Mouse (Mus musculus) ES-Bruce4 (cell line): ENCODE measurements around the gene Cdca3. TPM values are rescaled to one million over a fixed set of nuclear protein-coding genes. Genes with fewer than 3 reads are reported as not detected.

Experiments used
- H3K27ac ChIP-seq: 2 replicates; pipeline ENCODE4 v1.5.1; 2012; ENCODE audit warnings: low read length, inconsistent platforms; ENCODE audit not compliant: insufficient read depth
- H3K27me3 ChIP-seq: 2 replicates; pipeline ENCODE4 v1.6.1; 2012; ENCODE audit warnings: mild to moderate bottlenecking, low read length, inconsistent platforms; ENCODE audit not compliant: control insufficient read depth, poor library complexity, insufficient read depth, severe bottlenecking
- H3K36me3 ChIP-seq: 2 replicates; pipeline ENCODE4 v1.6.1; 2012; ENCODE audit warnings: inconsistent platforms, mild to moderate bottlenecking, low read length, moderate library complexity; ENCODE audit not compliant: control insufficient read depth, poor library complexity, insufficient read depth, severe bottlenecking
- H3K4me1 ChIP-seq: one replicate; pipeline ENCODE4 v1.8.1; 2011; ENCODE audit warnings: low read length; ENCODE audit not compliant: control insufficient read depth, insufficient read depth
- H3K4me3 ChIP-seq: 2 replicates; pipeline ENCODE4 v1.5.1; 2011; ENCODE audit warnings: low read depth, mild to moderate bottlenecking, low read length
- H3K9ac ChIP-seq: 2 replicates; pipeline ENCODE4 v1.6.1; 2012; ENCODE audit warnings: low read depth, mild to moderate bottlenecking, inconsistent platforms; ENCODE audit not compliant: poor library complexity, severe bottlenecking
- H3K9me3 ChIP-seq: replicated peaks from 2 replicates; pipeline ENCODE4 v1.6.1; 2012; ENCODE audit warnings: mild to moderate bottlenecking, low read length, inconsistent platforms; ENCODE audit not compliant: control insufficient read depth, poor library complexity, insufficient read depth, severe bottlenecking
- CTCF ChIP-seq: IDR thresholded peaks from one replicate; pipeline ENCODE4 v1.8.1; 2011; ENCODE audit warnings: low read depth, low read length
- EP300 ChIP-seq: IDR thresholded peaks from 2 replicates; pipeline ENCODE4 v1.6.1; 2011; ENCODE audit warnings: low read depth, low read length; ENCODE audit not compliant: insufficient read depth
- POLR2A ChIP-seq: IDR thresholded peaks from one replicate; pipeline ENCODE4 v1.8.1; 2011; ENCODE audit warnings: low read length; ENCODE audit not compliant: insufficient read depth
- polyA plus RNA-seq: library from polyadenylated mRNA; stranded (reverse); fragments of >200 nt; gene quantifications from 2 replicates; pipeline ENCODE4 v1.2.4, GENCODE M21; 2011; ENCODE audit warnings: low read depth; ENCODE audit not compliant: missing spikeins, insufficient read depth, insufficient read length

The Cdca3 gene
- polyA plus RNA-seq, 1 experiment: 162 TPM

- peaks cover 13% of the 10 kb centered on the region for H3K4me1 ChIP-seq
- peak within 1 kb of the TSS; percentile 78 for H3K9ac ChIP-seq
- H3K27ac ChIP-seq: no peak within 1 kb of the TSS
- H3K27me3 ChIP-seq: no peaks in the 10 kb centered on the region
- H3K9me3 ChIP-seq: no peaks in the 10 kb centered on the region
- peak within 1 kb of the TSS; percentile 57 for H3K4me3 ChIP-seq
- no peak for TF ChIP-seq EP300
- TF ChIP-seq CTCF: no peak
- TF ChIP-seq POLR2A: no peak
- H3K36me3 ChIP-seq: no peaks in the 10 kb centered on the region
Observed at GRCm38 (mm10) chr6:124863658-124864298, 34.4 kb downstream of the Cdca3 start, which contains the start of gene Gpr162. Gene Gpr162 (minus strand): TSS chr6:124863983.

DNA sequence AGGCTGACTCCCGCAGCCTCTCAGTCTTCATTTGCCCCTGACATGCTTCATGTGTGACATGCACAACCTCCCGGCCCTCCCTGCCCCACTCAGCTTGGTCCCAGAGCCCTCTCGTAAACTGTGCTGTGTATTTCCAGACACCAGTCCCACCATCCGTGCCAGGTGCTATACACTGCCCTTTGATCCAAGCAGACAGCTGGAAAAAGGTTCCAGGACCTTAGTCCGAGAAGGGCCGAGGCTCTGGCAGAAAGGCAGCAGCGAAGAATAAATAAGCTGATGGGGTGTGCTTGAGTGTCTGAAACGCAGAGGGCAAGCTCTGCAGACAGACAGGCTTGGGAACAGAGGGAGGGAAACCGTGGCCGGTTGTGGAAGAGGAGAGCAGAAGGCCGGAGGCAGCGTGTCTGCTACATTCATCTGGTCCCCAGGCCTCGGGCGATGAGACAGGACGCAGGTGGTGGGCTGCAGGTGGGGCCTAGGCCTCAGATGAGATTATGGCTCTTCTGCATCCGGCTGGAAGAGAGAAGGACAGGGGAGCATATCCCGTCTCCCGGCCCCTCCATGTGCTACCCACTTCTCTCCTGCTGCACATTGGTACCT, 36.5 kb downstream of the Cdca3 start:
- no peaks in the 10 kb centered on the region for H3K27me3 ChIP-seq
- peaks cover 10% of the 10 kb centered on the region for H3K4me1 ChIP-seq
- H3K4me3 ChIP-seq: no peak overlapping the region

DNA sequence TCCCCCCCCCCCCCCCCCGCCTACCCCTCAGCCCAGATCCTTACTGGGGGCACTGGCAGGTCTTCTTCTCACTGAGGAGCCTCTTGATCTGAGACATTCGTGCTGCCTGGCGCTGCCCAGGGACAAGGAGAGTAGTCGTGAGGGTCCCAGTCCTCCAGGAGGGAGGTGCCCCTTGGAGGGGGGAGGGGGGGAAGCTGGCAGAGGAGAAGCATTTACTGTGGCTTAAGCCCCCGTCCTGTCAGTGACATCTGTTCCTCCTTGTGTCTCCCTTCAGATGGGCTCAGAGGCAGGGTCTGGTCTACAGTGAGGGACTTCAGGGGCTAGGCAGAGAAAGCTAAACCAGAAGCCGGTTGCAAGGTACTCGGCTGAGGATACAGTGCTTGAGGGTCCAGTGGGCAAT, 37.2 kb downstream of the Cdca3 start:
- H3K4me1 ChIP-seq: peaks cover 6% of the 10 kb centered on the region
- no peak overlapping the region for H3K27ac ChIP-seq

More for the DNA sequence above, 36.5 kb downstream of the Cdca3 start:
- TF ChIP-seq POLR2A: no peak
- TF ChIP-seq EP300: no peak
- no peak for TF ChIP-seq CTCF
- H3K9ac ChIP-seq: no peak overlapping the region
- no peaks in the 10 kb centered on the region for H3K9me3 ChIP-seq
- no peaks in the 10 kb centered on the region for H3K36me3 ChIP-seq
- no peak overlapping the region for H3K27ac ChIP-seq

DNA sequence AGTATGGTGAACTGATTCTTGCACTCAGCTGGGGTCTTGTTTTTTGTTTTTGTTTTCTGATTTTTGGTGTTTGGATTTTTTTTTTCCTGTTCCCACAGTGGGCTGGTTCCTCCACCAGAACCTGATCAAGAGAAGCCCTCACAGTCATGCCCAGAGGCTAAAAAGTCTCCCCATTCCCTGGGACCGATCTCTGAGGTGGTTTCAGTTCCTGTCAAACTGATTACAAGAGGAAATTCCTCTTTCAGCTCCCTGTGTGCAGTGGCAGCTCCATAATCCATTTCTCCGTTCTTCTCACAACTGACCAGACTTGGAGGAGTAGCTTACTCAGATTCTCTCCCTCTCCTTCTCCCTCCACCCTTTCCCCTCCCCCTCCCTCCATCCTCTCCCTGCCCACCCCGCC, 45.0 kb downstream of the Cdca3 start:
- no peak overlapping the region for H3K27ac ChIP-seq
- no peaks in the 10 kb centered on the region for H3K36me3 ChIP-seq
- H3K9me3 ChIP-seq: no peaks in the 10 kb centered on the region
- no peaks in the 10 kb centered on the region for H3K4me1 ChIP-seq
- no peak overlapping the region for H3K4me3 ChIP-seq
- TF ChIP-seq POLR2A: no peak
- no peak for TF ChIP-seq EP300
- TF ChIP-seq CTCF: no peak
- H3K9ac ChIP-seq: no peak overlapping the region
- H3K27me3 ChIP-seq: no peaks in the 10 kb centered on the region

More for the DNA sequence above, 37.2 kb downstream of the Cdca3 start:
- no peak overlapping the region for H3K9ac ChIP-seq
- no peaks in the 10 kb centered on the region for H3K27me3 ChIP-seq
- no peak for TF ChIP-seq EP300
- no peak for TF ChIP-seq CTCF
- no peak for TF ChIP-seq POLR2A
- no peak overlapping the region for H3K4me3 ChIP-seq
- H3K9me3 ChIP-seq: no peaks in the 10 kb centered on the region
- no peaks in the 10 kb centered on the region for H3K36me3 ChIP-seq

GRCm38 (mm10) chr6:124879390-124879789, 50.0 kb downstream of the Cdca3 start:
- H3K9ac ChIP-seq: no peak overlapping the region
- TF ChIP-seq EP300 (no peak), CTCF (no peak), POLR2A (no peak)

GRCm38 (mm10) chr6:124881821-124882220, 52.5 kb downstream of the Cdca3 start:
- H3K9me3 ChIP-seq: no peaks in the 10 kb centered on the region
- no peak overlapping the region for H3K9ac ChIP-seq
- no peaks in the 10 kb centered on the region for H3K36me3 ChIP-seq
- H3K27me3 ChIP-seq: no peaks in the 10 kb centered on the region
- no peak for TF ChIP-seq EP300
- no peak for TF ChIP-seq CTCF
- no peak for TF ChIP-seq POLR2A
- H3K4me3 ChIP-seq: no peak overlapping the region
- H3K4me1 ChIP-seq: no peaks in the 10 kb centered on the region
- no peak overlapping the region for H3K27ac ChIP-seq

More at GRCm38 (mm10) chr6:124879390-124879789, 50.0 kb downstream of the Cdca3 start:
- Histone ChIP-seq H3K4me3 (no peak overlapping the region), H3K9me3 (no peaks in the 10 kb centered on the region), H3K27ac (no peak overlapping the region), H3K36me3 (no peaks in the 10 kb centered on the region), H3K4me1 (no peaks in the 10 kb centered on the region), H3K27me3 (no peaks in the 10 kb centered on the region)

Other genes with a start within 250 kb of the Cdca3 start
- gene C1s2, start 193.5 kb upstream of the Cdca3 start, polyA plus RNA-seq: 0.49 TPM in 1 of 2 replicates, not detected in the other
- 69.3 and 73.8 TPM in 2 replicates for gene Lpcat3, start 166.5 kb upstream of the Cdca3 start, polyA plus RNA-seq
- gene Emg1, start 117.4 kb upstream of the Cdca3 start, polyA plus RNA-seq: 118 TPM in 2 replicates
- gene Phb2, start 117.2 kb upstream of the Cdca3 start, polyA plus RNA-seq: 329 and 331 TPM in 2 replicates
- gene Ptpn6, start 90.8 kb upstream of the Cdca3 start, polyA plus RNA-seq: 15.4 and 32.3 TPM in 2 replicates
- 93.5 and 105 TPM in 2 replicates for gene Grcc10, start 88.2 kb upstream of the Cdca3 start, polyA plus RNA-seq
- 0.59 TPM in 1 of 2 replicates, not detected in the other for gene Gm45234, start 73.5 kb upstream of the Cdca3 start, polyA plus RNA-seq
- gene Atn1, start 73.0 kb upstream of the Cdca3 start, polyA plus RNA-seq: 32.0 and 35.2 TPM in 2 replicates
- 7.4 and 8.3 TPM in 2 replicates for gene Eno2, start 59.9 kb upstream of the Cdca3 start, polyA plus RNA-seq
- 0.84 TPM in 1 of 2 replicates, not detected in the other for gene Lrrc23, start 49.8 kb upstream of the Cdca3 start, polyA plus RNA-seq
- 4.6 and 5.4 TPM in 2 replicates for gene Spsb2, start 20.9 kb upstream of the Cdca3 start, polyA plus RNA-seq
- 377 and 389 TPM in 2 replicates for gene Tpi1, start 15.3 kb upstream of the Cdca3 start, polyA plus RNA-seq
- gene Usp5, start 63 bp upstream of the Cdca3 start, polyA plus RNA-seq: 80.9 and 85.2 TPM in 2 replicates
- gene Gnb3, start 10.7 kb downstream of the Cdca3 start, polyA plus RNA-seq: not detected in 2 replicates
- gene P3h3, start 28.2 kb downstream of the Cdca3 start, polyA plus RNA-seq: 3.1 and 3.6 TPM in 2 replicates
- gene Gpr162, start 34.4 kb downstream of the Cdca3 start, polyA plus RNA-seq: 2.4 and 3.2 TPM in 2 replicates
- gene Cd4, start 58.7 kb downstream of the Cdca3 start, polyA plus RNA-seq: not detected in 2 replicates
- 4.0 and 5.9 TPM in 2 replicates for gene Lag3, start 82.2 kb downstream of the Cdca3 start, polyA plus RNA-seq
- gene Ptms, start 90.6 kb downstream of the Cdca3 start, polyA plus RNA-seq: 382 and 383 TPM in 2 replicates
- gene Mlf2, start 101.8 kb downstream of the Cdca3 start, polyA plus RNA-seq: 263 and 294 TPM in 2 replicates
- gene Cops7a, start 136.0 kb downstream of the Cdca3 start, polyA plus RNA-seq: 145 and 154 TPM in 2 replicates
- gene Pianp, start 167.1 kb downstream of the Cdca3 start, polyA plus RNA-seq: 14.3 and 21.4 TPM in 2 replicates
- gene Zfp384, start 179.6 kb downstream of the Cdca3 start, polyA plus RNA-seq: 32.4 and 33.8 TPM in 2 replicates
- 44.0 and 54.7 TPM in 2 replicates for gene Ing4, start 210.2 kb downstream of the Cdca3 start, polyA plus RNA-seq
- gene Acrbp, start 220.1 kb downstream of the Cdca3 start, polyA plus RNA-seq: 25.3 and 25.7 TPM in 2 replicates
- gene Lpar5, start 238.4 kb downstream of the Cdca3 start, polyA plus RNA-seq: 2.5 and 3.7 TPM in 2 replicates